In genomic region chr12:100127866-100128480, GRCm38 (mm10) we compare ENCODE assay signal across 11 mouse cellular contexts. TPM values are rescaled to one million over a fixed set of nuclear protein-coding genes. Genes with fewer than 3 reads are reported as not detected.
DNase-seq lines count a peak whose midpoint lies in the region; ATAC-seq and TF ChIP-seq lines count a peak whose summit lies in the region.
"Had no signal": no experiment of that assay in that cellular context is flagged by ENCODE, and none has a peak within 500 bp of the region (broad histone marks: within the 10 kb centered on the region; RNA-seq: fewer than 3 reads in every experiment).

No protein-coding gene starts in this region.

- no peak overlapping the region for H3K9ac ChIP-seq in kidney, postnatal 0 days (ENCODE audit: low read depth, low read length)
- H3K9ac ChIP-seq: limb, embryonic 15.5 days; neural tube, embryonic 13.5 days had no signal

- intact Hi-C loops in left cerebral cortex, adult 2 months (cut with DNase I) = no loop called here

- no peak overlapping the region for H3K4me3 ChIP-seq in left cerebral cortex, adult 2 months
- no peak overlapping the region for H3K4me3 ChIP-seq in kidney, postnatal 0 days (replicated peaks; ENCODE audit: low read depth, low read length)
- H3K4me3 ChIP-seq: limb, embryonic 15.5 days; neural tube, embryonic 13.5 days had no signal

- no peak for TF ChIP-seq CTCF in left cerebral cortex, adult 2 months (IDR thresholded peaks at IDR 0.05)
- TF ChIP-seq CTCF in kidney, postnatal 0 days (IDR thresholded peaks at IDR 0.05; ENCODE audit: low read depth) = no peak

- no peaks in the 10 kb centered on the region for H3K27me3 ChIP-seq in kidney, postnatal 0 days (ENCODE audit: insufficient read depth, low read length)
- H3K27me3 ChIP-seq: limb, embryonic 15.5 days; neural tube, embryonic 13.5 days had no signal

- ATAC-seq in kidney, postnatal 0 days (replicated peaks; ENCODE audit: low FRiP score, low read depth) = no peak

- H3K4me2 ChIP-seq in kidney, postnatal 0 days (ENCODE audit: low read length) = no peak overlapping the region
- H3K4me2 ChIP-seq: limb, embryonic 15.5 days; neural tube, embryonic 13.5 days had no signal

- WGBS in kidney, postnatal 0 days = 33% methylated on average over 8 of the region's 8 CpGs

- peaks cover 56% of the 10 kb centered on the region for H3K36me3 ChIP-seq in kidney, postnatal 0 days (ENCODE audit: insufficient read depth, low read length)

- H3K4me1 ChIP-seq in kidney, postnatal 0 days (replicated peaks; ENCODE audit: insufficient read depth, low read length) = peaks cover 21% of the 10 kb centered on the region
- H3K4me1 ChIP-seq: neural tube, embryonic 13.5 days had no signal

- H3K27ac ChIP-seq in left cerebral cortex, adult 2 months = peak overlapping the region; percentile 78; the same call in 1 of the 2 replicates
- H3K27ac ChIP-seq in kidney, postnatal 0 days = peak overlapping the region; percentile 86
- H3K27ac ChIP-seq: limb, embryonic 15.5 days; neural tube, embryonic 13.5 days had no signal

- no peaks in the 10 kb centered on the region for H3K9me3 ChIP-seq in kidney, postnatal 0 days (replicated peaks; ENCODE audit: low read length)
- H3K9me3 ChIP-seq: limb, embryonic 15.5 days; neural tube, embryonic 13.5 days had no signal

- peak; percentile 28 for DNase-seq in embryo, embryonic 10 days (ENCODE audit: low spot score)
- DNase-seq in embryo, embryonic 9.5 days (ENCODE audit: extremely low spot score) = no peak
- no peak for DNase-seq in left cerebral cortex, adult 2 months (ENCODE audit: extremely low spot score in 1 of 2, low spot score in 2 of 2)
- no peak for DNase-seq in left cerebral cortex, adult 11 months (ENCODE audit: low spot score)
- peak; percentile 77 for DNase-seq in kidney, postnatal 0 days (ENCODE audit: low spot score)
- peak; percentile 45 for DNase-seq in mesoderm, embryonic 11.5 days (ENCODE audit: low read depth, low spot score)
- DNase-seq in gastrocnemius, postnatal 25 days = no peak
- DNase-seq in cerebellum, postnatal 4 days (ENCODE audit: low spot score in 2 of 2) = no peak
- DNase-seq: cerebellum, adult 9-10 months had no signal

RNA-seq across cellular contexts. Expression of gene Psmc1, which starts 18.0 kb away (rescaled TPM):
- total RNA-seq in left cerebral cortex, adult 2 months (2021) = 100 to 1,000 TPM; 185 to 216 TPM
- polyA plus RNA-seq in kidney, postnatal 0 days (2015; fragmentation: Nextera tagmentation; extraction: Ambion mirVana) = 236 and 264 TPM in 2 replicates
- 100 to 1,000 TPM; 132 to 139 TPM for total RNA-seq in gastrocnemius, postnatal 25 days (2021)

RNA-seq across cellular contexts. Expression of gene Nrde2, which starts 31.5 kb away (rescaled TPM):
- total RNA-seq in left cerebral cortex, adult 2 months (2021) = 10 to 100 TPM; 17.3 to 21.9 TPM
- polyA plus RNA-seq in kidney, postnatal 0 days (2015; fragmentation: Nextera tagmentation; extraction: Ambion mirVana) = 17.2 and 18.6 TPM in 2 replicates
- 1 to 10 TPM; 5.7 to 6.5 TPM for total RNA-seq in gastrocnemius, postnatal 25 days (2021)

Comparison
In these comparisons a context has a peak if more than half of its experiments do, and no peak if none do; other contexts are left out.
1. DNase-seq: peak in embryo, embryonic 10 days (single experiment), kidney, postnatal 0 days (single experiment) and mesoderm, embryonic 11.5 days (single experiment); none in embryo, embryonic 9.5 days (single experiment), left cerebral cortex, adult 2 months (0 of 2), left cerebral cortex, adult 11 months (single experiment), gastrocnemius, postnatal 25 days (single experiment) and cerebellum, postnatal 4 days (0 of 2).